Mouse (Mus musculus): Measurements from ENCODE around the gene Tenm4. TPM values are rescaled to one million over a fixed set of nuclear protein-coding genes. Genes with fewer than 3 reads are reported as not detected.

The Tenm4 gene
- total and polyA plus RNA-seq, 2 experiments from 2014 or later, result 1.4 to 5.9 TPM

GRCm38 (mm10) chr7:96871031-96871430, 700.0 kb downstream of the Tenm4 start:
- Histone ChIP-seq H3K9ac (replicated peaks; ENCODE audit: low read depth, low read length) (no peak overlapping the region), H3K4me1 (ENCODE audit: control insufficient read depth, insufficient read depth) (no peaks in the 10 kb centered on the region), H3K27ac (ENCODE audit: low read depth) (no peak overlapping the region), H3K27me3 (ENCODE audit: control insufficient read depth, insufficient read depth, low read length) (no peaks in the 10 kb centered on the region), H3K9me3 (replicated peaks; ENCODE audit: control insufficient read depth, low read length) (no peaks in the 10 kb centered on the region), H3K4me2 (ENCODE audit: low read depth, low read length) (no peak overlapping the region), H3K4me3 (ENCODE audit: low read depth, low read length) (no peak overlapping the region), H3K36me3 (replicated peaks; ENCODE audit: control insufficient read depth, insufficient read depth, low read length) (no peaks in the 10 kb centered on the region)
- no peak for TF ChIP-seq CTCF (IDR thresholded peaks at IDR 0.05; ENCODE audit: low read depth)
- no peak for TF ChIP-seq EP300 (IDR thresholded peaks at IDR 0.05; ENCODE audit: low read depth)
- ATAC-seq (ENCODE audit: insufficient read depth, low read depth) (no peak), DNase-seq (ENCODE audit: low spot score) (no peak)
- 85% methylated on average over 4 of the region's 4 CpGs for WGBS

GRCm38 (mm10) chr7:96878511-96879276, 707.6 kb downstream of the Tenm4 start:
- 84% methylated on average over 7 of the region's 7 CpGs for WGBS
- ATAC-seq (ENCODE audit: insufficient read depth, low read depth), result no peak
- H3K27me3 ChIP-seq (ENCODE audit: control insufficient read depth, insufficient read depth, low read length), result no peaks in the 10 kb centered on the region

GRCm38 (mm10) chr7:96879593-96879992, 708.5 kb downstream of the Tenm4 start:
- DNase-seq (ENCODE audit: low spot score), result no peak
- Histone ChIP-seq H3K4me2 (ENCODE audit: low read depth, low read length) (no peak overlapping the region), H3K9ac (replicated peaks; ENCODE audit: low read depth, low read length) (no peak overlapping the region), H3K4me1 (ENCODE audit: control insufficient read depth, insufficient read depth) (no peaks in the 10 kb centered on the region), H3K27ac (ENCODE audit: low read depth) (no peak overlapping the region), H3K4me3 (ENCODE audit: low read depth, low read length) (no peak overlapping the region), H3K27me3 (ENCODE audit: control insufficient read depth, insufficient read depth, low read length) (no peaks in the 10 kb centered on the region), H3K9me3 (replicated peaks; ENCODE audit: control insufficient read depth, low read length) (no peaks in the 10 kb centered on the region), H3K36me3 (replicated peaks; ENCODE audit: control insufficient read depth, insufficient read depth, low read length) (no peaks in the 10 kb centered on the region)
- TF ChIP-seq CTCF (IDR thresholded peaks at IDR 0.05; ENCODE audit: low read depth) (no peak), EP300 (IDR thresholded peaks at IDR 0.05; ENCODE audit: low read depth) (no peak)
- ATAC-seq (ENCODE audit: insufficient read depth, low read depth), result no peak
- WGBS, result 88% methylated on average over 6 of the region's 6 CpGs

More at GRCm38 (mm10) chr7:96878511-96879276, 707.6 kb downstream of the Tenm4 start:
- TF ChIP-seq CTCF (IDR thresholded peaks at IDR 0.05; ENCODE audit: low read depth), result no peak
- TF ChIP-seq EP300 (IDR thresholded peaks at IDR 0.05; ENCODE audit: low read depth), result no peak
- no peaks in the 10 kb centered on the region for H3K4me1 ChIP-seq (ENCODE audit: control insufficient read depth, insufficient read depth)
- no peak overlapping the region for H3K27ac ChIP-seq (ENCODE audit: low read depth)
- no peak overlapping the region for H3K9ac ChIP-seq (replicated peaks; ENCODE audit: low read depth, low read length)
- no peak for DNase-seq (ENCODE audit: low spot score)
- H3K4me3 ChIP-seq (ENCODE audit: low read depth, low read length), result no peak overlapping the region
- H3K9me3 ChIP-seq (replicated peaks; ENCODE audit: control insufficient read depth, low read length), result no peaks in the 10 kb centered on the region
- no peak overlapping the region for H3K4me2 ChIP-seq (ENCODE audit: low read depth, low read length)
- no peaks in the 10 kb centered on the region for H3K36me3 ChIP-seq (replicated peaks; ENCODE audit: control insufficient read depth, insufficient read depth, low read length)

- no peak for ATAC-seq (ENCODE audit: insufficient read depth, low read depth)
- H3K36me3 ChIP-seq (replicated peaks; ENCODE audit: control insufficient read depth, insufficient read depth, low read length), result no peaks in the 10 kb centered on the region
- WGBS, result 78% methylated on average over 6 of the region's 6 CpGs
Measured at GRCm38 (mm10) chr7:96880221-96880944, 709.3 kb downstream of the Tenm4 start.

GRCm38 (mm10) chr7:96883297-96883696, 712.3 kb downstream of the Tenm4 start:
- no peak for TF ChIP-seq CTCF (IDR thresholded peaks at IDR 0.05; ENCODE audit: low read depth)
- TF ChIP-seq EP300 (IDR thresholded peaks at IDR 0.05; ENCODE audit: low read depth), result no peak
- 81% methylated on average over 3 of the region's 3 CpGs for WGBS

More at GRCm38 (mm10) chr7:96880221-96880944, 709.3 kb downstream of the Tenm4 start:
- TF ChIP-seq CTCF (IDR thresholded peaks at IDR 0.05; ENCODE audit: low read depth) (no peak), EP300 (IDR thresholded peaks at IDR 0.05; ENCODE audit: low read depth) (no peak)
- H3K9me3 ChIP-seq (replicated peaks; ENCODE audit: control insufficient read depth, low read length), result no peaks in the 10 kb centered on the region
- H3K4me3 ChIP-seq (ENCODE audit: low read depth, low read length), result no peak overlapping the region
- H3K4me2 ChIP-seq (ENCODE audit: low read depth, low read length), result no peak overlapping the region
- no peak overlapping the region for H3K9ac ChIP-seq (replicated peaks; ENCODE audit: low read depth, low read length)
- no peak for DNase-seq (ENCODE audit: low spot score)
- no peaks in the 10 kb centered on the region for H3K27me3 ChIP-seq (ENCODE audit: control insufficient read depth, insufficient read depth, low read length)
- no peak overlapping the region for H3K27ac ChIP-seq (ENCODE audit: low read depth)
- no peaks in the 10 kb centered on the region for H3K4me1 ChIP-seq (ENCODE audit: control insufficient read depth, insufficient read depth)

More at GRCm38 (mm10) chr7:96883297-96883696, 712.3 kb downstream of the Tenm4 start:
- ATAC-seq (ENCODE audit: insufficient read depth, low read depth) (no peak), DNase-seq (ENCODE audit: low spot score) (no peak)
- Histone ChIP-seq H3K27me3 (ENCODE audit: control insufficient read depth, insufficient read depth, low read length) (no peaks in the 10 kb centered on the region), H3K4me1 (ENCODE audit: control insufficient read depth, insufficient read depth) (no peaks in the 10 kb centered on the region), H3K27ac (ENCODE audit: low read depth) (no peak overlapping the region), H3K9me3 (replicated peaks; ENCODE audit: control insufficient read depth, low read length) (no peaks in the 10 kb centered on the region), H3K9ac (replicated peaks; ENCODE audit: low read depth, low read length) (no peak overlapping the region), H3K36me3 (replicated peaks; ENCODE audit: control insufficient read depth, insufficient read depth, low read length) (no peaks in the 10 kb centered on the region), H3K4me2 (ENCODE audit: low read depth, low read length) (no peak overlapping the region), H3K4me3 (ENCODE audit: low read depth, low read length) (no peak overlapping the region)

All from heart, postnatal 0 days (tissue).